Mouse (Mus musculus): ENCODE measurements around the gene Adamtsl3.

DNA sequence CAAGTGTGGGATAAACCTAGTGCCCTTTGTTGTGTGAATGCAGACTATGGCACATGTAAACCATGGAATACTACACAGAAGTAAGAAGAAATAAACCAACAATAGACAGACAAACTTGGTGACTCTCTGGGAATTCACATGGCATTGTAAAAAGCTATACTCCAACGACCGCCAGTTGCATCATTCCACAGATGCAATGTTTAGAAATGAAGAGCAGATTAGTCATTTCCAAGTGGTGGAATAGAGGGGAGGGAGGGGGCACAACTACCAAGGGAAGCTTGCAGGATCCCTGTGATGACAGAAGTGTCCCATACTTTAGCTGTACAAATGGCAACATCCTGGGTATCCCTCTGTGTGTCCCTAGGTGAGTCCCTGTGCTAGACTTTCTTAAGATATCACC lies 97.7 kb downstream of the Adamtsl3 start:
- TF ChIP-seq CTCF (IDR thresholded peaks at IDR 0.05; ENCODE audit: extremely low read depth, insufficient read depth, low read length): no peak
- TF ChIP-seq POLR2A (IDR thresholded peaks at IDR 0.05; ENCODE audit: extremely low read depth, insufficient read depth, low read length): no peak

Data from cortical plate, adult 2 months (tissue).